Mouse (Mus musculus) common myeloid progenitor, adult 5-6 weeks (primary cell): ENCODE measurements around the gene Zfp296. TPM values are rescaled to one million over a fixed set of nuclear protein-coding genes. Genes with fewer than 3 reads are reported as not detected.

Experiments used
- ATAC-seq: replicated peaks from 2 replicates; pipeline ENCODE4 v1.8.0; 2016; ENCODE audit warnings: low read depth, mild to moderate bottlenecking, moderate TSS enrichment, inconsistent platforms; ENCODE audit not compliant: poor library complexity, severe bottlenecking
- total RNA-seq: library from RNA; stranded (forward); fragments of 200-1000, 187-1606 nt; gene quantifications from 2 replicates; pipeline ENCODE4 v1.2.3, GENCODE M21; 2017

The Zfp296 gene
- total RNA-seq = 2.6 and 6.3 TPM in 2 replicates

DNA sequence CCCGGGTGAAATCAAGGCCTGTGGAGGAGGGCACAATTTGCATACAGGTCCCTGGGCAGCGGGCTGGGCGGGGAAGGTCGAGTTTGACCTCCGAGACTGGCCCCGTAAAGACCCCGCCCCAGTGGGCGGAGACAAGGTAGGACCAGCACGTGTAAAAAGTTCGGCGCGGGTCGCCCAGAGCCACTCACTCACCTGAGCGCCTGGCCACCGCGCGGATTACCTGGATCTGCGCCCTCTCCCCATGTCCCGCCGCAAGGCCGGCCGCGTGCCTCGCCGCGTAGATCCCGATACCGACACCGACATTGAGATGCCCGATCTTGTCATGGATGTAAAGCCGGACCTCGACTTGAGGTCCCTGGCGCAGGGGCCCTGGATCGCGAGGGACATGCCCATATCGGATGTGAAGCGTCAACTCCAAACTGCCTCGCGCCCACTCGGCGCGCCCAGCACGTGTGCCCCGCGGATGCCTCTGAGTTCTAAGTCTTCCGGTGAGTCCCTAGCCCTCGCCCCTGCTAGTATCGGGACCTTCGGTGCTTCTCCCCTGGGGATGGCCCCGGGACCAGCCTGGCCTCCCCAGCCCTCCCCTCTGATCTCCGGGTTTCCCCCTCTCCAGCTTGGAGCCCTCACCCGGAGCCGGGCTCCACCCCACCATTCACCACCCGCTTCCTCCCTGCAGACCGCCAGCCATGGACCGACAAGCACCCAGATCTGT lies at the start of gene Zfp296, which contains the start of gene Gemin7:
TSS of gene Zfp296 (plus strand) at position 147 of the 712 bp plus-strand sequence.
TSS of gene Gemin7 (minus strand) at position 455 of the 712 bp plus-strand sequence.
- peak; percentile 45 for ATAC-seq

GRCm38 (mm10) chr7:19531077-19531476 lies 46.0 kb upstream of the Zfp296 start:
- ATAC-seq = peak; percentile 39

DNA sequence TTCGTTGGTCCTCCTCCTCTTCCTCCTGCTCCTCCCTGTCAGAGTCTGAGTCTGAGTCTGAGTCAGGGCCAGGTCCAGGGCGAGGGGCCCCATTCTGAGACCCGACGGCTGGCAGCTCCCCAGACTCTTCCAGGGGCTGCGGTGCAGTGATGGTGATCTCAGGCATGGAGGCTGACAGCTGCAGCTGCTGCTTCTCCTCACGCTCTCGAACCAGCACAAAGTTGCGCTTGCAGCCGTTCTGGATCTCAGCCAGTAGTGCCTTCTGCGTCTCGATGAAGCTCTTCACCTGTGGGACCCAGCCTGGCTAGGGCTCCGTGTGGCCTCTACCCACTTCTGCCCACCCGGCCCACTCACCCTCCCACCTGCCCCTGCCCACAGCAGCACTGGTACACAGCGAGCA lies 44.8 kb upstream of the Zfp296 start:
- no peak for ATAC-seq

- no peak for ATAC-seq
These were observed 42.4 kb upstream of the Zfp296 start for GRCm38 (mm10) chr7:19534676-19535075.

DNA sequence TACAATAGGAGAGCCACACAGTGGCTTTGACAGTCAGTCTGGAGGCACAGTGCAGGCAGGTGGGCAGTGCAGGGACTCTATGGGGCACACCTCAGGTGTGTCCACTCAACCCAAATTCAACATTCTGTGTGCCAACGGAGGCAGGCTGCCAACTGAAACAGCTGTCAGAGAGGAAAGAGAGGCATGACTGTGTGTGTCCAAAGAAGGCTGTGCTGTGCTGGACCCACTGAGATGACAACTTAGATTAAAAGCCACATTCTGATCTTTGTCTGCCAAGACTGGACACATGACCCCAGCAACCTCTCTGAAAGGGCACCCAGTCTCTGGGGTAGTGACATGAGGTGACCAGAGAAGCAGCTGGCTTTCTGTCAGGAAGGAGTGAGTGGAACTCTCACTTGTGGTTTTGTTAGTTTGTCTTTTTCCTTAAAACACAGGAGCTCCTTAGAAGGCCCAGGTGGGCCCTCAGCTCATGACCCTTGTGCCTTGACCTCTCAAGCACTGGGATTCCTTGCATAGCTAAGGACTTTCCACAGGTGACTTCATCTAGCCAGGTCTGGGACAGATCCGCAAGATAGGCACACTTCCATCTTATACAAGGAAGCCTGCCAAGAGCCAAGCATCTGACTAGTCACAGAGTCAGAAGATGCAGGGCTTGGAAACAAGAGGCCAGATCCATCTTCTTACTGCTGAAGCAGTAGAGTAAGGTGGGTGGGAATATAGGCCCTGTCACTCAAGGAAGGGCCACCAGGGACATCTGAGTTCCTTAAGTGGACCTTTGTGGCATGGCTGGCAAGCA lies 36.1 kb upstream of the Zfp296 start:
- ATAC-seq = no peak

DNA sequence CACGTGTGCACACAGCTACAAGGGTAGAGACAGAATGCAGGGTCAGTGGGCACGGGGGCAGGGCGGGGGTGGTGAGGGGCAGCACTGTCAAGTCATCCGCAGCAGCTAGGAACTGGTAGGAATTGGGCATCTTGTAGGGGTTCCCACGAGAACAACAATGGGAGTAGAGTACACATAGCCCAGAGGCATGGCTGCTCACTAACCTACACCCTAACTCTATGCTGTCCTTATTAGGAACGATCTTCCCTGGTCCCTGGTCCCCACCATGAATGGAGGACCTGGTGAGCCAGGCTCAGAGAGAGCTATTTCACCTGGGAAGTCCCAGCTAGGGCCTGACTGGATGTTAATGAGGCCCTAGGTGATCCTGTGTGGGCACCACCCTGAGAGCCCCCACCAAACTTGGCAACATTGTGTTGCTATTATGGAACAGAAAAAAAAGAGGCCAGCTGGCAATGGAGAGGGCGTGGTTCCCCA lies 35.4 kb upstream of the Zfp296 start:
- no peak for ATAC-seq

- ATAC-seq = 0 out of 2 replicates have a peak, but pooled peaks have one; percentile 27
These were observed 34.9 kb upstream of the Zfp296 start for GRCm38 (mm10) chr7:19542155-19542691.

DNA sequence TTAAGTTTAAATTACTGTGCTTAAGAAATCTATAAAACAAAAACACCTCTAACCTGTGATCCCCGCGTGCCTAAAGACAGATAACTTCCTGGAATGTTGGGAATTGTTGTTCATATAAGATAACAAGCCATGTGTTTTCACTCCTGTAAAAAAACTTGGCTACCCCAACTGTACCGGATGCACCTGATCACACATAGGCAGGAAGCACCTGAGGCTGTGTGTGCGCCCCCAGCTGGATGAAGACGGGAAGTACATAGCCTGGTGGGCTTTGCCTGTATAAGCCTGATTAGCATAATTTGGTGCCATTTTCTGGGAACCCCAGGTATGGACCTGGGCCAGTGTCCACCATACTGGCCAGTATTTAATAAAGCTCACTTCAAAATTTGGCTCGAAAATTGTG lies 33.5 kb upstream of the Zfp296 start:
- peak; percentile 67 for ATAC-seq

GRCm38 (mm10) chr7:19546007-19546406 lies 31.1 kb upstream of the Zfp296 start:
- no peak for ATAC-seq

DNA sequence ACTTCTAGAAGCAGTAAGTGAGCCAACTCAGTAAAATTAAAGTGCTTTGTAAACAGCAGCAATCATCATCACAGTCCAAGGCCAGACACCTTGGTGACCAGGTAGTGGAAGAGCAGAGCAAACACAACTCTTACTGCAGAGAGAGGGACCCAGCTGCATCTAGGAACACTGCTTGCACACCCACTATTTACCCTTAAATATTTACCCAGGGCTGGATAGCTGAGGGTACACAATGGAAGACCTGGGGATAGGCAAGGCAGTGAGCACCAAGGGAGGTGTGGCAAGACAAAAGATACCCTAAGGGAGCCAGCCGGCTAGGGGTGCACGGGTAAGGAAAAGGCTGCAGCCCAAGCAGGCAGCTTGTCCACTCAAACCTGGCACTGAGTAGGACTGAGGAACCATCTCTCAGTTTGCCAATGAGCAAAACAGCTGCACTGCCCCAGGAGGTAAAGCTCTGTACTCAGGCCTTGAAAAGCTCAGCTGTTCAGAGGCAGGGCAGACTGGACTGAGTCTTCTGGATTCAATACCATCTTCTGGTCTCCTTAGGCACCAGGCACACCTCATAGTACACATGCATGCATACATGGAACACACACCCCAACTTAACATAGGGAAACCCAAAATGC lies 29.6 kb upstream of the Zfp296 start:
- ATAC-seq = no peak

DNA sequence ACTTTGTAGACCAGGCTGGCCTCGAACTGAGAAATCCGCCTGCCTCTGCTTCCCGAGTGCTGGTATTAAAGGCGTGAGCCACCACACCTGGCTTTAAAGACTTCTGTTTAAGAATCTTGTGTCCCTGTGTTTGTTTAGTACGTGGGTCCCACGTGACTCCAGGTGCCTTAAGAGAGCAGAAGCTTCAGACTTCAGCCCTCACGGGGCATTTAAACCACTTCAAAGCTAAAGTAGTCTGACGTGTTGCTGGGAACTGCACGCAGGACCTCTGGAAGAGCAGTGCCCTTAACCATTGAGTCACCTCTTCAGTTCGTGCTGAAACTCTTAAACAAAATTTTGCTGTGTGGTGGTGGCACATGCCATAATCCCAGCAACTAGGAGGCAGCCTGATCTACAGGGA lies 27.7 kb upstream of the Zfp296 start:
- ATAC-seq = no peak

- no peak for ATAC-seq
These were observed 25.5 kb upstream of the Zfp296 start for GRCm38 (mm10) chr7:19551634-19552033.

- ATAC-seq = peak; percentile 60
These were observed 24.6 kb upstream of the Zfp296 start for GRCm38 (mm10) chr7:19552443-19552842.

DNA sequence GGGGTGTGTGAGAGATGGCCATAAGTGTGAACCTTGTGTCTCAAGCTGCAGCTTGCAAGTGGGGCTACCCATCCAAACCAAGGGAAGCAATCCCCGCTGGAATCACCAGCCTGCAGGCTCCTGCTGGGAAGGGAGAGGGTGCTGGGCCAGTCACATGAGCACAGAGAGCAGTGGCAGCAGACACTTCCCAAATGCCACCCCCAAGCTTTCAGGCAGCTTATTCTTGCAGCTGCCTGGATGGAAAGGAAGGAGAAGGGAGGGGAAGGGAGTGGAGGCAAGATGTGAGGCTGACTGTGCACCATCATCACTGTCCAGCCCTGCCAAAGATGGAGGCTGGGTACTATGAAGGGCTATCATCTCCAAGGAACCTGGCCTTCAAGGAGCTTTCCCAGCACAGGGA lies 22.9 kb upstream of the Zfp296 start:
- no peak for ATAC-seq

DNA sequence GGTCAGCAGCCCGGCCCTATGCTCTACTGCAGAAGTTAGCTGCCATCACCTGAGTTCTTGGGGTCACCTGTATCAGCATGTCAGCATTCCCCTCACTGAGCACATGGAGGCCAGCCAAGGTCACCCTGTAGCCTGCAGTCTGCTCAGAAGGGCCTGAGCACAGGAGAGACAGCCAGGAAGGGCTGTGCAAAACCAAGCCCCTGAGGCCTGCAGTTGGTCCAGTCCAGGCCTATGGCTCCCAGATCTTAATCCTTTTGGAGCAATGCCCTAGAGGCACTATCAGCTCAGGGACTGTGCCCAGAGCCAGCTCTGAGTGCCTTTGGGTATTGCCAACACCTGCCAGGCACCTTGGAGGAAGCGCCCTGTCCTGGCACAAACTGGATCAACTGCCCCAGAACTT lies 20.0 kb upstream of the Zfp296 start:
- no peak for ATAC-seq

DNA sequence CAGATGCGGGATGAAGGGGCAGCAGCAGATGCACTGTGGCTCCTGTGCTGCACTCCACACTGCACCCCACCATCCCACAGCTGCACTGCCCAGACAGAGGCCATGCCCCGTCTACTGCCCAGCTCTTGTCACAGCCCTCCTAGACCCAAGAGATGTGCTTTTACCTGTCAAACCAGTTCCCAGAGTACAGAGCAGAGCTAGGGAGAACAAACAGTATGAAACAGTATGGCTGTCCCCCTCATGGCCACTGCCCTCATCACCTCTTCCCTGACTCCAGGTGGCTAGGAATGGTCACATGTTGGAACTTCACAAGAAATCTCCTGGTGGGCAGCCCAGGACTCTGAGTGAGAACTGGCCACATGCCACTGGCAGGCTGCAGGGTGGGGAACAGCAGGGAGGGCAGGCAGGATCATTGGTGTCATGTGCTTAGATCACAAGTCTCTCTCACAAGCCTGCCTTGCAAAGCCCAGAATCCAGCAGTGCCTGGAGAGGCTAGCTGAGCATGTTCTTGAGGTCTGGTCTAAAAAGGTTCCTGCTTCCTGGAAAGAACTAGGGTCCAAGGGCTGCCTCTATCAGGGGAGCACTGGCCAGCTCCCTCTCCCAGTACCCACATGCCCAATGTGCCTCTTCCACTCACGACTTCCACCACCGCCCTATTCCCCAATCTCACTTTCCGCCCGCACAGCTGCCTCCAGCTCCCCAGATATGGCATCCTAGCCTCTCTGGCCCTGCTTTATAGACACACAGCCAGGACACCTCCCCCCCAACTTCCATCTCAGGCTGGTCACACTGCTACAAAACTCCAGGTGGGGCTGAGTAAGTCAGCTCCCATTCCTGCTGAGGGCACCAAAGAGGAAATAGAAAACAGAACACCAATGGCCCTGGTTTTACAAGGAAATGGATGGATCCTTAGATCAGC lies 18.8 kb upstream of the Zfp296 start:
- ATAC-seq = no peak

GRCm38 (mm10) chr7:19558965-19559364 lies 18.1 kb upstream of the Zfp296 start:
- ATAC-seq = no peak

DNA sequence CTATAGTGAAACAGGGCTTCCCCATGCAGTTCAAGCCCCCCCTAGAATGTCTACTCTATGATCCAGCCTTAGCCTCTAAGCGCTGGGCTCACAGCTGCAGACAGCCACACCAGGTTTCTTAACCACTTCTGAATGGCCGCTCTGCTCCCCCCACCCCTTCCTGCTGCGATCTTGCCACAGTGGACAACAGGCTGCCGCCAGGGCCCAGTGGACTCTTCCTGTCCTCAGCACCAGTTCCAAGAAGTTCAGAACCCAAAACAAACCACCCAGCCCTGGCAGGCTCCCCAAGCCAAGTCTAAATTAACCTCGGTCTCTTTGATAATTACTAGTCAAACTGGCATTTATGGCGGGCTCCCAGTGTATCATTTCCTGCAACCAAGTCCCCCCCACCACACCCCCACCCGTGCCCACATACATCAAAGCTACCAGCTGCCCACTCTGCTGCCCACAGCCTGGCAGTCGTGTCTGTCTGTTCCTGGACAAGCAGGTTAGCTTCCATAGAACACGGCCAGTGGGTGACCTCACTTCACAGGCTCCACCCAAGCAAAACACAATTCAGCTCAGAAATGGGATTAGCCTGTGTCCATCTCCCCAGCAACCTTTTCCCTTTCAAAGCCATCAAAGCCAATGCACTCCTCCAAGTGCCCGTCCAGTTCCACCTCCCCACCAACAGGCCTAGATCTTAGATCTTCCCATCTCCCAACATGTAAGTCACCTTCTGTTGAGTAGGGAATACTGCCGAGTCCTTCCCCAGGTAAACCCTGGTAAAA lies 16.4 kb upstream of the Zfp296 start:
- no peak for ATAC-seq

GRCm38 (mm10) chr7:19561431-19561764 lies 15.7 kb upstream of the Zfp296 start:
- ATAC-seq = no peak
